Mouse (Mus musculus) retina, postnatal 1 day (tissue): ENCODE results near the gene Mzt1.
"Not testable (repeated sequence)": the region's sequence is repeated elsewhere in the genome, so short reads cannot be mapped to it uniquely, and the experiment has no call there.

Experiments
- DNase-seq: peaks from one replicate; pipeline ENCODE4 v3.0.0-alpha.2; 2012

Mzt1 gene

GRCm38 (mm10) chr14:99046031-99046781 is at the start of gene Mzt1, which contains the start of gene Bora:
Gene Mzt1, minus strand, starts transcription at chr14:99046134.
Gene Bora, plus strand, starts transcription at chr14:99046222.
- DNase-seq = peak; percentile 95

- no peak for DNase-seq
Observed at GRCm38 (mm10) chr14:99088947-99089346, 43.0 kb upstream of the Mzt1 start.

- no peak for DNase-seq
Observed at GRCm38 (mm10) chr14:99071146-99071545, 25.2 kb upstream of the Mzt1 start.

GRCm38 (mm10) chr14:99063091-99063490 is 17.2 kb upstream of the Mzt1 start:
- DNase-seq = no peak

GRCm38 (mm10) chr14:99060616-99061015 is 14.7 kb upstream of the Mzt1 start:
- DNase-seq = no peak

- DNase-seq = no peak
Observed at GRCm38 (mm10) chr14:99058959-99059586, 13.1 kb upstream of the Mzt1 start.

GRCm38 (mm10) chr14:99046782-99047181 is 848 bp upstream of the Mzt1 start:
- DNase-seq = no peak

GRCm38 (mm10) chr14:99045378-99046030 is 430 bp downstream of the Mzt1 start:
- DNase-seq = no peak

- DNase-seq = no peak
Observed at GRCm38 (mm10) chr14:99044718-99045117, 1.2 kb downstream of the Mzt1 start.

- no peak for DNase-seq
Observed at GRCm38 (mm10) chr14:99044096-99044495, 1.8 kb downstream of the Mzt1 start.

- DNase-seq = no peak
Observed at GRCm38 (mm10) chr14:99043499-99043898, 2.4 kb downstream of the Mzt1 start.

- no peak for DNase-seq
Observed at GRCm38 (mm10) chr14:99041416-99041815, 4.5 kb downstream of the Mzt1 start.

GRCm38 (mm10) chr14:99039308-99039707 is 6.6 kb downstream of the Mzt1 start:
- not testable (repeated sequence) for DNase-seq

GRCm38 (mm10) chr14:99037703-99038102 is 8.2 kb downstream of the Mzt1 start:
- no peak for DNase-seq

GRCm38 (mm10) chr14:99036039-99036438 is 9.9 kb downstream of the Mzt1 start:
- DNase-seq = no peak

- DNase-seq = not testable (repeated sequence)
Observed at GRCm38 (mm10) chr14:99034851-99035250, 11.1 kb downstream of the Mzt1 start.

- DNase-seq = no peak
Observed at GRCm38 (mm10) chr14:99032596-99032995, 13.3 kb downstream of the Mzt1 start.

GRCm38 (mm10) chr14:99031337-99031873 is 14.5 kb downstream of the Mzt1 start:
- no peak for DNase-seq

GRCm38 (mm10) chr14:99029987-99030386 is 15.9 kb downstream of the Mzt1 start:
- DNase-seq = no peak

- peak; percentile 30 for DNase-seq
Observed at GRCm38 (mm10) chr14:99022346-99023086, 23.4 kb downstream of the Mzt1 start.

GRCm38 (mm10) chr14:99019136-99019808 is 26.7 kb downstream of the Mzt1 start:
- DNase-seq = no peak

- no peak for DNase-seq
Observed at GRCm38 (mm10) chr14:99018691-99019090, 27.2 kb downstream of the Mzt1 start.
